Mouse (Mus musculus) embryonic facial prominence, embryonic 11.5 days (tissue): ENCODE measurements around the gene Mgat5. TPM values are rescaled to one million over a fixed set of nuclear protein-coding genes. Genes with fewer than 3 reads are reported as not detected.
A peak's percentile ranks its signal among the peaks of the same experiment; 100 is the strongest.

ENCODE experiments used
- ATAC-seq: fragments of 200-750 bp; cut with Nextera tagmentation; replicated peaks from 2 replicates; pipeline ENCODE4 v1.8.0; 2017; ENCODE audit warnings: low read depth; ENCODE audit not compliant: insufficient number of reproducible peaks, low FRiP score, low TSS enrichment
- DNase-seq: peaks from one replicate; pipeline ENCODE4 v3.0.0-alpha.2; 2015; ENCODE audit warnings: low spot score
- H3K27ac ChIP-seq: fragments of 300-500 bp; sonication (generic); replicated peaks from 2 replicates; pipeline ENCODE4 v1.5.1; 2014; ENCODE audit warnings: mild to moderate bottlenecking, low read depth, low read length, control low read depth
- H3K27me3 ChIP-seq: fragments of 300-500 bp; sonication (generic); 2 replicates; pipeline ENCODE4 v1.6.1; 2014; ENCODE audit warnings: mild to moderate bottlenecking, low read length, moderate library complexity, mixed read lengths; ENCODE audit not compliant: control insufficient read depth, insufficient read depth
- H3K36me3 ChIP-seq: fragments of 300-500 bp; sonication (generic); replicated peaks from 2 replicates; pipeline ENCODE4 v1.6.1; 2014; ENCODE audit warnings: low read depth, mild to moderate bottlenecking, low read length, moderate library complexity, mixed read lengths; ENCODE audit not compliant: control insufficient read depth, insufficient read depth
- H3K4me1 ChIP-seq: fragments of 300-500 bp; sonication (generic); 2 replicates; pipeline ENCODE4 v1.6.1; 2014; ENCODE audit warnings: low read length, mixed read lengths; ENCODE audit not compliant: control insufficient read depth, insufficient read depth
- H3K4me2 ChIP-seq: fragments of 300-500 bp; sonication (generic); 2 replicates; pipeline ENCODE4 v1.6.1; 2014; ENCODE audit warnings: low read depth, mild to moderate bottlenecking, control low read depth, low read length, moderate library complexity
- H3K4me3 ChIP-seq: fragments of 300-500 bp; sonication (generic); 2 replicates; pipeline ENCODE4 v1.5.1; 2014; ENCODE audit warnings: low read depth, low read length, control low read depth
- H3K9ac ChIP-seq: fragments of 300-500 bp; sonication (generic); replicated peaks from 2 replicates; pipeline ENCODE4 v1.6.1; 2014; ENCODE audit warnings: mild to moderate bottlenecking, control low read depth, low read length
- H3K9me3 ChIP-seq: fragments of 300-500 bp; sonication (generic); replicated peaks from 2 replicates; pipeline ENCODE4 v1.6.1; 2016; ENCODE audit warnings: mild to moderate bottlenecking, low read length, inconsistent platforms, mixed read lengths; ENCODE audit not compliant: control insufficient read depth
- WGBS: fragments of 180-500 bp; shearing (Covaris S2); extraction: QIAGEN DNeasy Blood & Tissue Kit; methylation state at CpG from one replicate; pipeline ENCODE4 v1.1.7; 2014; 5-methylcytosine and 5-hydroxymethylcytosine counted together
- polyA plus RNA-seq: library from polyadenylated mRNA; unstranded; fragments of >200 nt; fragmentation: Nextera tagmentation; extraction: Ambion mirVana; gene quantifications from 2 replicates; pipeline ENCODE4 v1.2.1, GENCODE M21; 2014

Mgat5 gene
- polyA plus RNA-seq, 1 experiment from 2014 or later: 6.1 TPM

- Histone ChIP-seq H3K4me2 (no peak overlapping the region), H3K27me3 (no peaks in the 10 kb centered on the region), H3K9me3 (no peaks in the 10 kb centered on the region), H3K27ac (no peak overlapping the region), H3K36me3 (no peaks in the 10 kb centered on the region), H3K4me1 (no peaks in the 10 kb centered on the region), H3K4me3 (no peak overlapping the region), H3K9ac (no peak overlapping the region)
- DNase-seq (no peak), ATAC-seq (no peak)
- 91% methylated on average over 5 of the region's 5 CpGs for WGBS
These were observed 262.4 kb downstream of the Mgat5 start for GRCm38 (mm10) chr1:127467238-127467637.

DNA sequence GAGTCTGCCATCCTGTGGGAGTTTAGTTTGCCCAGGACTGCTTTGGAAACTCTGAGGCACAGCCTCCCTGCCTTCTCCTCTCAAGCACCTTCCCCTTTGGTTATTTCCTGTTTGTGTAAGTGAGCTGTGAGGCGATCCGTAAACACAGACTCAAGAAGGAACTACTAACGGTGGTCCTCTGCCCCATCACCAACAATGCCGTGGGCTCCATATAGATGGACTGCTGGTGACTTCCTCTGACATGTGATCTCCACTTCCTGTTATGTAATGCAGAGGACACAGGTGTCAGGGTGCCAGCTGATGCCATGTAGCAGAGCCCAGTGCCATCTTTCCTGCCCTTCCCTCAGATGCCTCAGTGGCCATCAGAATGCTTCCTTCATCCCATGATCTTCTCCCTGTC is 265.4 kb downstream of the Mgat5 start:
- Histone ChIP-seq H3K36me3 (no peaks in the 10 kb centered on the region), H3K27me3 (no peaks in the 10 kb centered on the region), H3K4me1 (no peaks in the 10 kb centered on the region), H3K4me2 (no peak overlapping the region), H3K27ac (no peak overlapping the region), H3K9me3 (no peaks in the 10 kb centered on the region), H3K4me3 (no peak overlapping the region), H3K9ac (no peak overlapping the region)
- ATAC-seq (no peak), DNase-seq (no peak)
- WGBS: 76% methylated on average over 4 of the region's 4 CpGs

GRCm38 (mm10) chr1:127475756-127476155 is 270.9 kb downstream of the Mgat5 start:
- no peaks in the 10 kb centered on the region for H3K9me3 ChIP-seq
- no peak overlapping the region for H3K27ac ChIP-seq
- no peak for DNase-seq
- H3K4me2 ChIP-seq: no peak overlapping the region
- WGBS: 96% methylated on average over 5 of the region's 5 CpGs
- no peaks in the 10 kb centered on the region for H3K4me1 ChIP-seq
- H3K36me3 ChIP-seq: no peaks in the 10 kb centered on the region; the same call in 1 of the 2 replicates
- no peaks in the 10 kb centered on the region for H3K27me3 ChIP-seq
- H3K9ac ChIP-seq: no peak overlapping the region
- no peak for ATAC-seq
- H3K4me3 ChIP-seq: no peak overlapping the region

DNA sequence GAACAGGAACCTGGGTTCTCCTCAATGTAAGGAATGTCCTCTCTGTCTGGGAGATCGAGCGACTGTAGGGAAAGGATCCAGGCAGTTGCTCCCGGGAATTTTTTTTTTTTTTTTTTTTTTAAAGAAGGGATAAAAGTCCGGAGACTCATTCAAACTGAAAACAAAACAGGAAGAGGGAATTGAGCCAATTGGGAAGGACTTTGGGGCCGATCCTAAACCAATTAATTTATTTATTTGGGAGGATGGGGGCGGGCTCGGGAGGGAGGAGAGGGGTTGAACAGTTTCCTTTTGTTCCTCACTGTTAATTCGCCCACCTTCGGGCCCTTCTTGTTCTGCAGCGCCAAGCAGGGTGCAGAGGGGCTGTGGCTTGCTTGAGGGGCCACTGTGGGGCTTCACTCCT is 278.1 kb downstream of the Mgat5 start:
- 71% methylated on average over 10 of the region's 10 CpGs for WGBS

DNA sequence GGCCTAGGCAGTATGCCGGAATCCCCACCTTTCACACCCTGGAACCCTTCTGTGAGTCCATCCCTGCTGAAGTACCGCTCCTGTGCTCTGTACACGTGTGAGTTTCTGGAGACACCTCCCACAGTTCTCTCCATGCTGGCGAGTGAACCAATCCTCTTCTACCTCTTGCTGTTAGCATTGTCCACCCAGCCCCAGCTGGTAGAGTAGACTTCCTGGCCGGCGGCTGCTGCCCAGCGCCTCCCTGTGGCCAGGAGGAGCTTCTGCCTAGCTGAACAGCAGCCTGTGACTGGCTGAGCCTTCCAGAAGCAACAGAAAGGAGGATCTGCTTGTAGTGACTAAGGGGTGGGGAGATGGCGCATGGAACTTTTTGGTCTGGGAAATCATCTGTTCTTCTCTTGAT is 279.4 kb downstream of the Mgat5 start:
- ATAC-seq: 0 out of 2 replicates have a peak, but pooled peaks have one; percentile 31
- DNase-seq: no peak
- H3K27me3 ChIP-seq: no peaks in the 10 kb centered on the region
- H3K36me3 ChIP-seq: no peaks in the 10 kb centered on the region
- H3K9ac ChIP-seq: no peak overlapping the region
- H3K4me1 ChIP-seq: no peaks in the 10 kb centered on the region
- H3K4me2 ChIP-seq: no peak overlapping the region
- WGBS: 93% methylated on average over 8 of the region's 8 CpGs
- H3K9me3 ChIP-seq: no peaks in the 10 kb centered on the region
- no peak overlapping the region for H3K4me3 ChIP-seq
- no peak overlapping the region for H3K27ac ChIP-seq

More for the DNA sequence above, 278.1 kb downstream of the Mgat5 start:
- no peak overlapping the region for H3K4me2 ChIP-seq
- DNase-seq: no peak
- ATAC-seq: no peak
- no peak overlapping the region for H3K4me3 ChIP-seq
- H3K4me1 ChIP-seq: no peaks in the 10 kb centered on the region
- no peaks in the 10 kb centered on the region; the same call in 1 of the 2 replicates for H3K36me3 ChIP-seq
- no peak overlapping the region for H3K9ac ChIP-seq
- no peaks in the 10 kb centered on the region for H3K27me3 ChIP-seq
- no peaks in the 10 kb centered on the region for H3K9me3 ChIP-seq
- H3K27ac ChIP-seq: no peak overlapping the region

DNA sequence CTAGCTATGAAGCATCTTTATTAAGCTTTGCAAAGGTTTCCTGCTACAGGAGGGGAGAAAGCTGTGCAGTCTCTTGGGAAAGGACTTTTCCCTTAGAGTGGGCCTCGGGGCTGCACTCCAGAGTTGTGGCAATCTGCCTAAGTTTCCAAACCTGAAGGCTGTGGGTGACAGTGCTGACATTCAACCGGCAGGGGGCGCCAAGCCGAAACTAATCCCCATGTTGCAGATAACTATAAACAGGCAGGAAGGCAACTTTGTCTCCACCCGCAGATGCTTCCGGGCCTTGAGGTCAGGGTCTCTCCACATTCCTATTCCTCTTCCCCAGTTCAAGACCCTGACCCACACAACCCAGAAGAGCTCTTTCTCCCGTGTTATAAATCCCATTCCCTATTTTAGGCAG is 280.0 kb downstream of the Mgat5 start:
- no peaks in the 10 kb centered on the region for H3K9me3 ChIP-seq
- 52% methylated on average over 7 of the region's 7 CpGs for WGBS
- ATAC-seq (no peak), DNase-seq (peak; percentile 69)
- no peak overlapping the region for H3K4me3 ChIP-seq
- no peak overlapping the region for H3K27ac ChIP-seq
- H3K4me1 ChIP-seq: no peaks in the 10 kb centered on the region
- no peaks in the 10 kb centered on the region for H3K27me3 ChIP-seq
- H3K9ac ChIP-seq: no peak overlapping the region
- no peaks in the 10 kb centered on the region for H3K36me3 ChIP-seq
- no peak overlapping the region for H3K4me2 ChIP-seq

GRCm38 (mm10) chr1:127487161-127487560 is 282.3 kb downstream of the Mgat5 start:
- 80% methylated on average over 4 of the region's 4 CpGs for WGBS
- H3K4me2 ChIP-seq: no peak overlapping the region
- DNase-seq (peak; percentile 27), ATAC-seq (no peak)
- H3K4me1 ChIP-seq: no peaks in the 10 kb centered on the region
- no peak overlapping the region for H3K4me3 ChIP-seq
- H3K36me3 ChIP-seq: no peaks in the 10 kb centered on the region
- H3K9me3 ChIP-seq: no peaks in the 10 kb centered on the region
- no peak overlapping the region for H3K27ac ChIP-seq
- no peak overlapping the region for H3K9ac ChIP-seq
- H3K27me3 ChIP-seq: no peaks in the 10 kb centered on the region

- no peaks in the 10 kb centered on the region for H3K27me3 ChIP-seq
- H3K4me3 ChIP-seq: no peak overlapping the region
- no peak overlapping the region for H3K4me2 ChIP-seq
- no peaks in the 10 kb centered on the region for H3K4me1 ChIP-seq
- H3K9ac ChIP-seq: no peak overlapping the region
- no peaks in the 10 kb centered on the region for H3K9me3 ChIP-seq
- H3K27ac ChIP-seq: no peak overlapping the region
- DNase-seq (peak; percentile 73), ATAC-seq (peak; percentile 60; the same call in 1 of the 2 replicates)
- no peaks in the 10 kb centered on the region for H3K36me3 ChIP-seq
- WGBS: 34% methylated on average over 9 of the region's 9 CpGs
These were observed 292.1 kb downstream of the Mgat5 start for GRCm38 (mm10) chr1:127496737-127497543.
